Mouse (Mus musculus) cerebellum, adult 11-12 months (tissue): Measurements from ENCODE around the gene Mapk13.
"Not testable (repeated sequence)": the region's sequence is repeated elsewhere in the genome, so short reads cannot be mapped to it uniquely, and the experiment has no call there.

ENCODE experiments used
- DNase-seq: peaks from one replicate; pipeline ENCODE4 v3.0.0; 2022

Gene Mapk13

GRCm38 (mm10) chr17:28815384-28816004 is 46.4 kb downstream of the Mapk13 start:
- DNase-seq, result no peak

- not testable (repeated sequence) for DNase-seq
These were observed 47.2 kb downstream of the Mapk13 start for GRCm38 (mm10) chr17:28816326-28816725.

- no peak for DNase-seq
These were observed 48.0 kb downstream of the Mapk13 start for GRCm38 (mm10) chr17:28816875-28817811.

- DNase-seq, result no peak
These were observed 51.1 kb downstream of the Mapk13 start for GRCm38 (mm10) chr17:28820189-28820588.

- DNase-seq, result peak; percentile 95
These were observed 54.1 kb downstream of the Mapk13 start for GRCm38 (mm10) chr17:28823004-28823745.

- peak; percentile 32 for DNase-seq
These were observed 54.7 kb downstream of the Mapk13 start for GRCm38 (mm10) chr17:28823749-28824148.

- no peak for DNase-seq
These were observed 55.8 kb downstream of the Mapk13 start for GRCm38 (mm10) chr17:28824896-28825295.

- DNase-seq, result no peak
These were observed 56.4 kb downstream of the Mapk13 start for GRCm38 (mm10) chr17:28825359-28826041.

- no peak for DNase-seq
These were observed 58.7 kb downstream of the Mapk13 start for GRCm38 (mm10) chr17:28827665-28828231.

- DNase-seq, result no peak
These were observed 60.0 kb downstream of the Mapk13 start for GRCm38 (mm10) chr17:28829120-28829519.
